Mouse (Mus musculus): ENCODE measurements at regions not wholly inside any gene's neighbourhood (a gene's known extent, or its start where the extent isn't known, plus 50 kb on each side); places are given as distances from the start of the nearest gene placed in this dataset.
"Not testable (repeated sequence)": the region's sequence is repeated elsewhere in the genome, so short reads cannot be mapped to it uniquely, and the experiment has no call there.

DNA sequence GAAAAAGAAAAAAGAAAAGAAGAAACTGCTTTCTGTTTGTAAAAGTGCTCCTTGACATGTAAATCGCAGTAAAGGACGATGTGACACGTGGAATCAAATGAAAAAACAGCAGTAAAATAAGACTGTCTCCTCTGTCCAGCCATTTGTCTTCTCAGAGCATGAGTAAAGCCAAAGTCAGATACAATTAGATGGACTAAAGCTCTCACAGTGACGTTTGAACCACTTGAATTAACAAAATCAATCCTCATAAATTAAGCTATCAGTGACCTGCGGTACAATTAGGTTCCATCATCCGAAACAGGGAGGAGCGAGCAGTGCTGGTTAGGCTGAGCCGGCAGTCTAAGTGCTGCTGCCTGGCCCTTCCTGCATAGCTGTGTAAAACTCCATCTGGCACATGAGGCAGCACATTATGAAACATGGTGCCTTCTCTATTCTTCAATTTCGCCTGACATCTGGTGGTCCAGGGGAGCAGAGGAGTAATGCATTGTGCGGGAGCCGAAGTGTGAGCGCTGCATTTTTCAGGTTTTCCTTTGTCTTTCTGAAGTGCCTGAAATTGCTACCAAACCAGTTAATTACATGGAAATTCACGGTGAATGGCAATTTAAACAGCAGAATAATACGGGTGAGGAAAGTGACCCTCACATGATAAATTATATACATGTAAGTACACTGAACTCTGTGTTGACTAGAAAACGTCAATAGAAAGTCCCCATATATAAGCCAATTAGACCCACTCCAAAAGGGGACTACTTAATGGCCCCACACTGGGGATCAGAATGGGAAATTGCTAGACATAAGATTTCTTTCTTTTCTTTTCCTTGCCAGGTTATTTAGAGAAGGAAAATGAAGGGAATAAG lies 118.1 kb downstream of the Mmrn1 start:
- Histone ChIP-seq H3K9ac (no peak overlapping the region), H3K27ac (no peak overlapping the region), H3K4me3 (no peak overlapping the region), H3K27me3 (no peaks in the 10 kb centered on the region), H3K4me1 (no peaks in the 10 kb centered on the region), H3K4me2 (no peak overlapping the region), H3K36me3 (no peaks in the 10 kb centered on the region), H3K9me3 (no peaks in the 10 kb centered on the region)
- 60% methylated on average over 15 of the region's 15 CpGs for WGBS
- ATAC-seq (ENCODE audit: insufficient number of reproducible peaks, insufficient read depth, low FRiP score, low TSS enrichment, low read depth) = no peak

DNA sequence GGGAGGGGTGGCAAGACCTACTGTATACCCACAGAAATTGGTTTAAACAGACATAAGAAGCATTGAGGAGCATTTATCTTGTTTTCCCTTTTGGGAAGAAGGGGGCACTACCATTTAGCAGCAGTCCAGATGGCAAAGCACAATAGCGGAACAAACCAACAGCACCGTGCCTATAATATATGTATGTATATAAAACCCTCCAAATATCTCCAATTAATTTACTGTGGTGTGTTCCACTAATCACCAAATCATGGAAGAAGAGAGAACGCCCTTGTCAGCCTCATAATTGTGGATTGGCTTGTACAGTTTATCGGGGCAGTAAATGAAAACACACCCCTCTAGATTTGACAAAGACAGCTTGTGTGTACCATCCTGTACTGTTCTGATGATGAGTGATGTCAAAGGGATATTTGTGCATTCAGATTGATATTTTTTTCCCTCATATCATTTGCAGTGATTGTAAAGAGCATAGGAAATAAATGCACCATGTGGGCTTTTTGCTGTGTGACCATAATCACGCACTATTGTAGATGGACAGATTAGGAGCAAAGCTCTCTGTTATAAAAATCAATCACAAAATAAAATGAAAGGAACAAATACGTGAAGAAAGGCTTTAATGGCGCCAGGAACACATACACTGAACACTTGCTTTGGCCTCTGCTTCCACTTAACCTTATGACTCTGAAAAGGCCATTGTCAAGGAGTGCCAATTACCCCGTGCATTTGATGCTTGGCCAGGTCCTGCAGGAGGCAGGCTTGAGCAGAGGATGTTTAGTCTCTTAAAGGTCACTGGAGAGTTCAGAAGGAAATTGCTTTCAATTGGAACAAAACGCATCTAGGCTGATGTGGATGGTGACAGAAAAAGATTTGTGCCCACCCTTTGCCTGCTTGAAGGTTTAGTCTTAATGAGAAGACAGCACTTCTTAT lies 119.0 kb downstream of the Mmrn1 start:
- 52% methylated on average over 9 of the region's 9 CpGs for WGBS
- H3K4me3 ChIP-seq = no peak overlapping the region
- ATAC-seq (ENCODE audit: insufficient number of reproducible peaks, insufficient read depth, low FRiP score, low TSS enrichment, low read depth) = no peak
- H3K27me3 ChIP-seq = no peaks in the 10 kb centered on the region
- H3K4me2 ChIP-seq = no peak overlapping the region
- no peak overlapping the region for H3K9ac ChIP-seq
- H3K36me3 ChIP-seq = no peaks in the 10 kb centered on the region
- no peak overlapping the region for H3K27ac ChIP-seq
- no peaks in the 10 kb centered on the region for H3K4me1 ChIP-seq
- H3K9me3 ChIP-seq = no peaks in the 10 kb centered on the region

DNA sequence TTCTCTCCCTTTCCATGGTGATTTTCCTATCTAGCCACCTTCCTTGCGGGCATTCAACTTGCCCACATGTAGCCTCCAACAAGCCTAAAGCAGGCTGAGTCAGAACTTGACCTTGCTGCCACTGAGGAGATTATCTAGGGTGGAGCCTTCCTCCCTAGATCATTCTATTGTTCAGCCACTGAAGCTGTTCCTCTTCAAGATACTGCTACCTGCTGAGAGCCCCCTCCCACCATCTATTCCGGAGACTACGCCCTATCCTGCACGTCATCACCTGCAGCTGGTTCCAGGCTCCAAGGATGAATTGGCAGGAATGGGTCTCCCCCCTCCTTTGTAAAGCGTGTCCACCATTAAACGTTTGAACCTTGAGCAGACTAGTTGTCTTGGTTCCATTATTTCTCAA lies 122.9 kb downstream of the Mmrn1 start:
- H3K27me3 ChIP-seq; H3K9ac ChIP-seq; ATAC-seq (ENCODE audit: insufficient number of reproducible peaks, insufficient read depth, low FRiP score, low TSS enrichment, low read depth); H3K4me3 ChIP-seq; H3K4me1 ChIP-seq; H3K27ac ChIP-seq; H3K4me2 ChIP-seq; H3K36me3 ChIP-seq; H3K9me3 ChIP-seq: not testable (repeated sequence)
- WGBS = 83% methylated on average over 6 of the region's 6 CpGs

DNA sequence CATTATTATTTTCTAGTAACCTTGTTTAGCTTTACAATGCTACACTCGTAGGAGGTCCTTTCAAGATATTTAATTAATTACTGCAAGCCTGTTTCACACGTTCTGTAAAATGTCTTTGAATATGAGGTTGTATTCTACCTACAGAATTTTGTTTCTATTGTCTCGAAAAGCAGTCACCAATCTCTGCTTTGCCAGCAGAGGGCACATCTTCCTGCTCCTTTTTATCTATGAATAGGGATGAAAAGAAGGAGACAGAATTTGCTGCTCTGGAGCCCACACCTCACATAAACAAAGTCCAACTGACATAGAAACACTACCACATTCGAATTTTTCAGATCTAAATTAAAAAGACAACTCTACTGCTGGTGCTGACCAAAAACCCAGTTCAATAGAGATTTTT lies 117.0 kb upstream of the Ccser1 start:
- Histone ChIP-seq H3K4me3 (no peak overlapping the region), H3K4me1 (peaks cover 6% of the 10 kb centered on the region), H3K36me3 (no peaks in the 10 kb centered on the region), H3K27me3 (no peaks in the 10 kb centered on the region), H3K4me2 (no peak overlapping the region), H3K9ac (no peak overlapping the region), H3K27ac (no peak overlapping the region), H3K9me3 (no peaks in the 10 kb centered on the region)
- WGBS = 32% methylated on average over 4 of the region's 4 CpGs
- ATAC-seq (ENCODE audit: insufficient number of reproducible peaks, insufficient read depth, low FRiP score, low TSS enrichment, low read depth) = no peak

DNA sequence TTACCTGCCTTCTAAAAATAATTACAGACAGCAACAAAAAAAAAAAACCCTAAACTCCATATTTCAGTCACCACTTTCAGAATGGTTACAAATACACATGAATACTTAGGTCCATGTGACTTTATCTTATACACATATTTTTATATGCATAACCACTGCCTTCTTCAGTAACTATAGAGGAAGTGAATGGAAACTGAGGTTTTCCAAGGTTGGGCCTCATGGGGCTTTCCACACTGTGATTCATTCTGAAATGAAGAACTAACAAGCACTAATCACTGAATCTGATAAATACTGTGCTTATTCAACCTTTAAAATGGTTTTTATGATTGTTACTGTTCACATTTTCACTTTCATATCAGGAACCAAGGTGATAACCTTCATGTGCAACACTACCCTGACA lies 114.4 kb upstream of the Ccser1 start:
- Histone ChIP-seq H3K36me3 (no peaks in the 10 kb centered on the region), H3K27ac (no peak overlapping the region), H3K9ac (no peak overlapping the region), H3K4me1 (peaks cover 8% of the 10 kb centered on the region), H3K27me3 (no peaks in the 10 kb centered on the region), H3K4me3 (no peak overlapping the region), H3K4me2 (no peak overlapping the region), H3K9me3 (no peaks in the 10 kb centered on the region)
- no peak for ATAC-seq (ENCODE audit: insufficient number of reproducible peaks, insufficient read depth, low FRiP score, low TSS enrichment, low read depth)

DNA sequence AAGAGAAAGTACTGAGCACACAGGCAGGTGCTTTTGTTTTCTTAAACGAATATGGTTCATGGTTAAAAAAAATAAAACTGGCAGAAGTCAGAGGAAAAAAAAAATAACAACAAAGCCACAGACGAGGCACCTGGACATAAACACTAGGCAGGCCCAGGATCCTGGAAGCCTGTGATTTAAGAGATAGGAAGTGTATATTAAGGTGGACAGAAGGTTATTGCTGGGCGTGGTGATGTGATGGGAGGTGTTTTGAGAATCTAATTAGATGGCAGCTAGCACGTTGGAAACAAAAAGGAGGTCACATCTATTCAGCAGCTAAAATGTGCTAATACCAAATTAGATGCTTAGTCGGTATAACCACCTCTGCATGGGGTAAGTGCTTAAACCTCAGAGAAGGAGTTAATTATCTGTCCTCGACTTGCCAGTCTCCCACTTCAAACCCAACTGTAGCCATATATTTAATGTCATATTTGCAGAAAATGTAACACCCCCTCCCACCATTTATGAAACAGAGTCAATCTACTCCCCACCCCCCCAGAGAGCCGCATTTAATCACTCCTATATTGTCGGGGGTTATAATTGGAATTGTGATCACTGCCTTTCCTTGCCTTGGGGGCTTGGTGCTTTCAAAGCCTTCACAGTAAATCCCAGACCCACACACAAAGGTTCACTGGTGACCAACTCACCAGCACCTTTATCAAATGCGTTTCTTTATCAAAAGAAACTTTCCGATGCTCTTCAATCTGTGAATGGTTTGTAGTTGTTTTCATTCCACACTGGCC lies 113.4 kb upstream of the Ccser1 start:
- Histone ChIP-seq H3K36me3 (no peaks in the 10 kb centered on the region), H3K27ac (no peak overlapping the region), H3K9me3 (no peaks in the 10 kb centered on the region), H3K4me2 (no peak overlapping the region; the same call in 1 of the 2 replicates), H3K4me3 (no peak overlapping the region), H3K4me1 (peaks cover 8% of the 10 kb centered on the region), H3K9ac (no peak overlapping the region), H3K27me3 (no peaks in the 10 kb centered on the region)
- WGBS = 34% methylated on average over 10 of the region's 10 CpGs
- no peak for ATAC-seq (ENCODE audit: insufficient number of reproducible peaks, insufficient read depth, low FRiP score, low TSS enrichment, low read depth)

DNA sequence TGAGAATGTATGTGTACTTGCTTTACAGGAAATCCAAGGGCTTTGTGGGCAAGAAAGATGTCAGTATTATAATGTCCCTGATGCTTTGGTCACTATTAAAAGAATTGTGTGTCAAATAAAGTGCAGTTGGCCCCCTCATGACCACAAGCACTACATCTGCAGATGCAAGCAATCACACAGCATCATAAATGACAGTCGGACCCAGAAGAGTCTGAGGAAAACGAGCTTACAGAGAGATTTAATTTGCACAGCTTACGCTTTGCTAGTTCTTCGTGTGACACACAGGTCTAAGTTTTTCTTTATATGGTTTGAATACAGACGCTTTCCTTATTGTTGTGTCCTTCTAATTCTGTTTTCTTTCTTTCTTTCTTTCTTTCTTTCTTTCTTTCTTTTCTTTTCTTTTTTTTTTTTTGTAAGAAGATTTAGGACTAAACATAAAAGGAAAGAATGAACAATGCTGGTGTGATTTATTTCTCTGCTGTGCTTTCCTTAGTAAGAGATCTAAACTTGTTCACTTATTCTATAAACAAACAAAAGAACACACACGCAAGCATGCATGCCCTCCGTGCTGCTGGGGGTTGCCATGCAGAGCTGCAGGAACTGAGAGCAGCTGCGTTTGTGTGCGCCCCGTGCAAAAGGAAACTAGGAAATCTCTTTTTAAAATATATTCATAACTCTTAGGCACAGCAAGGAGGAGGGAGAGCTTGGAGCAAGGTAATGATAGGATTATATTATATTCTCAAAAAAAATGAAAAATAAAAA lies 112.6 kb upstream of the Ccser1 start:
- 15% methylated on average over 10 of the region's 10 CpGs for WGBS
- Histone ChIP-seq H3K27ac (no peak overlapping the region), H3K36me3 (no peaks in the 10 kb centered on the region), H3K9me3 (no peaks in the 10 kb centered on the region), H3K4me3 (no peak overlapping the region), H3K9ac (no peak overlapping the region), H3K4me2 (peak overlapping the region; percentile 48), H3K27me3 (no peaks in the 10 kb centered on the region), H3K4me1 (peaks cover 8% of the 10 kb centered on the region)
- no peak for ATAC-seq (ENCODE audit: insufficient number of reproducible peaks, insufficient read depth, low FRiP score, low TSS enrichment, low read depth)

DNA sequence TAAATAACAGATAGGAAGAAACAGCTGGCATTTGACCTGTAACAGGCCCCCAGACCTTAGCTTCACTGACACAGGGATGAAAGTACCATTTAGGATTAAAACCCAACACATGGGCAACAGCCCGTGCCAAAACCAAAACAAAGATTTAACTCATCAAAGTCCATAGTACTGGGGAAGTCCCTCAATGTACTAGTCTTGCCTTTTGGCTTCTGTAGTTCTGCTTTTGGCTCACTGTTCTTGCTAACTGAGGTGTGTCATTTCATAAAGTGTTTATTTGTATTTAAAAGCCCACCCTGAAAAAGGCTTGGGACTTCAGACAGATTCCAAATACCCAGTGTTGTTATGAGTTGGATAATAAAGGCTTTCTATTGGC lies 112.0 kb upstream of the Ccser1 start:
- no peak overlapping the region for H3K27ac ChIP-seq
- no peaks in the 10 kb centered on the region for H3K36me3 ChIP-seq
- no peaks in the 10 kb centered on the region for H3K9me3 ChIP-seq
- ATAC-seq (ENCODE audit: insufficient number of reproducible peaks, insufficient read depth, low FRiP score, low TSS enrichment, low read depth) = no peak
- H3K27me3 ChIP-seq = no peaks in the 10 kb centered on the region
- H3K9ac ChIP-seq = no peak overlapping the region
- H3K4me3 ChIP-seq = no peak overlapping the region
- WGBS = 3% methylated on average over 1 of the region's 1 CpGs
- peak overlapping the region; percentile 48 for H3K4me2 ChIP-seq
- peaks cover 8% of the 10 kb centered on the region for H3K4me1 ChIP-seq

DNA sequence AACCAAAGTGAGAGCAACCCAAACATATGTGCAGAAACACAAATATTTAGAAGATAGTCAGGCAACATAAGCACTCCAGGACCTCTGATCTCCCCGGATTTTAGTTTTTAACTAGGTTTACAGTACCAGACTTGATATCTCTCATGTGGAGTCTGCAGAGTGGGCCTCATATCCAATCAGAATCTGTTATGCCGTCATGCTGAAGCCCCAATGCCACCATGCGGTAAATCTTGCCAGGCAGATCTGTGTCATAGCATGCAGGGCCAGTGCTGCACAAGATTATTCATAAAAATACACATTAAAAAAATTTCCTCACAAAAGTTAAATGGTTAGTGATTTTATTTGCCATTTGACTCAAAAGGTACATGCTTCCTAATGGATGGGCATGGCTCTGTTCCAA lies 106.9 kb upstream of the Ccser1 start:
- Histone ChIP-seq H3K4me2 (no peak overlapping the region), H3K27me3 (no peaks in the 10 kb centered on the region), H3K27ac (no peak overlapping the region), H3K4me1 (peaks cover 1% of the 10 kb centered on the region; the same call in 1 of the 2 replicates), H3K9me3 (no peaks in the 10 kb centered on the region), H3K4me3 (no peak overlapping the region), H3K36me3 (no peaks in the 10 kb centered on the region), H3K9ac (no peak overlapping the region)
- 88% methylated on average over 3 of the region's 3 CpGs for WGBS
- no peak for ATAC-seq (ENCODE audit: insufficient number of reproducible peaks, insufficient read depth, low FRiP score, low TSS enrichment, low read depth)

DNA sequence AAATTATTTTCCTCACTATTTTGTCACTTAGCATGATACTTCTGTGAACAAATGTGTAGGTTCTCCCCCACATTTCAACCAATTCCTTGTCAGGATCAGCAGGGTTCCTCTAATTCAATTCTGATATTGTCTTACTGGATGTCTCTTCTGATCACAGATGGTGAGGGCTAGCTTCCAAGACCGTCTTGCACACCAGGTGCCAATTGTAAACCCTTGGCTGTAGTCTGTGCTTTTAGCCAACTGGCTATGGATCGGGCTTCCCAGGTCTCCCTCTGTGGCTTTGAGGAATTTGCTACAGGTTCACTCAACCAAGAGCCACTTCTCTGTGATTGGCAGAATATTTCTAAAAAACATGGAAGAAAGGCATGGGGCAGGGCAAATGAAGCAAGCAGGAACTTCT lies 106.3 kb upstream of the Ccser1 start:
- Histone ChIP-seq H3K9ac (no peak overlapping the region), H3K36me3 (no peaks in the 10 kb centered on the region), H3K4me2 (no peak overlapping the region), H3K4me3 (no peak overlapping the region), H3K27me3 (no peaks in the 10 kb centered on the region), H3K27ac (no peak overlapping the region), H3K9me3 (no peaks in the 10 kb centered on the region), H3K4me1 (no peaks in the 10 kb centered on the region)
- WGBS = 84% methylated on average over 2 of the region's 2 CpGs
- no peak for ATAC-seq (ENCODE audit: insufficient number of reproducible peaks, insufficient read depth, low FRiP score, low TSS enrichment, low read depth)

DNA sequence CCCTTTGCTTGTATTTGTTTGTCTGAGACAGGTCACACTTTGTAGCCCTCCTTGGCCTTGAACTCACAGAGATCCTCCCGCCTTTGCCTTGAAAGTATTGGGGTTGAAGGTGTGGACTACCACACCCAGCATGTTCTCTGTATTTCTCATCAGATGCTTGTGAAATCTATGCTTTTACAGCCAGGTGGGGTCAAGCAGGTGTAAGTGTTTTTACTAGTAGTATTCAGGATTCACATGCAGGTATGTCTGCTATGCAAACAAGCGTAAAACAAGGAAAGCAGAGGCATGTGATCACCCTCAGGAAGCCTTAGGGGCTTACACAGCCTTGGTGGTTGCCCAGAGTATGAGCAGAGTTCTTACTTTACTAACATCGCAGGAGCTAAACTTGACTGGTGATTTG lies 105.4 kb upstream of the Ccser1 start:
- WGBS = 79% methylated on average over 3 of the region's 3 CpGs
- no peak for ATAC-seq (ENCODE audit: insufficient number of reproducible peaks, insufficient read depth, low FRiP score, low TSS enrichment, low read depth)

More for the DNA sequence above, 105.4 kb upstream of the Ccser1 start:
- H3K9me3 ChIP-seq = no peaks in the 10 kb centered on the region
- H3K4me1 ChIP-seq = no peaks in the 10 kb centered on the region
- no peak overlapping the region for H3K4me2 ChIP-seq
- H3K4me3 ChIP-seq = no peak overlapping the region
- H3K9ac ChIP-seq = no peak overlapping the region
- no peaks in the 10 kb centered on the region for H3K36me3 ChIP-seq
- H3K27me3 ChIP-seq = no peaks in the 10 kb centered on the region
- no peak overlapping the region for H3K27ac ChIP-seq
